Mouse (Mus musculus) MEL (cell line): Measurements from ENCODE around the gene Cyp51. TPM values are rescaled to one million over a fixed set of nuclear protein-coding genes. Genes with fewer than 3 reads are reported as not detected.

Experiments
- DNase-seq: peaks from one replicate; pipeline ENCODE4 v3.0.0; 2011; ENCODE audit warnings: low read depth, low spot score
- H3K27ac ChIP-seq: 2 replicates; pipeline ENCODE4 v1.5.1; 2012; ENCODE audit warnings: low read depth, mild to moderate bottlenecking, control low read depth, low read length, moderate library complexity; ENCODE audit not compliant: control insufficient read depth
- H3K27me3 ChIP-seq, 2 experiments: fragments of 150-350 bp in 1 of 2; sonication (generic) in 1 of 2; 2 replicates each; pipeline ENCODE4 v1.6.1; 2012; ENCODE audit warnings: low read length in 2 of 2, mild to moderate bottlenecking in 2 of 2, improper control_type of control experiment in 1 of 2, moderate library complexity in 1 of 2; ENCODE audit not compliant: insufficient read depth in 2 of 2, control insufficient read depth in 1 of 2
- H3K36me3 ChIP-seq, 2 experiments: 2 replicates each; pipeline ENCODE4 v1.6.1; 2012 to 2014; ENCODE audit warnings: low read length in 2 of 2, improper control_type of control experiment in 1 of 2, inconsistent platforms in 1 of 2, mild to moderate bottlenecking in 1 of 2; ENCODE audit not compliant: insufficient read depth in 2 of 2, control insufficient read depth in 1 of 2
- H3K4me1 ChIP-seq, 2 experiments: fragments of 150-350 bp in 1 of 2; sonication (generic) in 1 of 2; 2 replicates each; pipeline ENCODE4 v1.6.1; 2012; ENCODE audit warnings: low read length in 2 of 2, improper control_type of control experiment in 1 of 2, mild to moderate bottlenecking in 1 of 2; ENCODE audit not compliant: insufficient read depth in 2 of 2, control insufficient read depth in 1 of 2
- H3K4me3 ChIP-seq, 2 experiments: fragments of 150-350 bp in 1 of 2; sonication (generic) in 1 of 2; 2 replicates each; pipeline ENCODE4 v1.5.1; 2012; ENCODE audit warnings: low read depth in 2 of 2, low read length in 2 of 2, mild to moderate bottlenecking in 2 of 2, moderate library complexity in 2 of 2, control low read depth in 1 of 2, improper control_type of control experiment in 1 of 2; ENCODE audit not compliant: control insufficient read depth in 1 of 2, insufficient read depth in 1 of 2
- H3K79me2 ChIP-seq: 2 replicates; pipeline ENCODE4 v1.6.1; 2012; ENCODE audit warnings: mild to moderate bottlenecking, low read length, moderate library complexity; ENCODE audit not compliant: control insufficient read depth, poor library complexity, insufficient read depth
- H3K9ac ChIP-seq: 2 replicates; pipeline ENCODE4 v1.6.1; 2012; ENCODE audit warnings: low read depth, mild to moderate bottlenecking, control low read depth, low read length, moderate library complexity; ENCODE audit not compliant: control insufficient read depth, poor library complexity, severe bottlenecking
- H3K9me3 ChIP-seq: fragments of 150-350 bp; sonication (generic); replicated peaks from 2 replicates; pipeline ENCODE4 v1.6.1; 2012; ENCODE audit warnings: mild to moderate bottlenecking, low read length, improper control_type of control experiment, moderate library complexity; ENCODE audit not compliant: insufficient read depth
- CTCF ChIP-seq, 3 experiments: IDR thresholded peaks in 2 of 3; conservative IDR thresholded peaks in 1 of 3; 2 replicates each; pipeline ENCODE4 v1.5.1; 2011 to 2012; ENCODE audit warnings: low read length in 3 of 3, low read depth in 2 of 3, mild to moderate bottlenecking in 2 of 3, improper control_type of control experiment in 1 of 3, inconsistent platforms in 1 of 3, mixed read lengths in 1 of 3, moderate library complexity in 1 of 3; ENCODE audit not compliant: control insufficient read depth in 1 of 3, insufficient read depth in 1 of 3, poor library complexity in 1 of 3, severe bottlenecking in 1 of 3
- ETS1 ChIP-seq: IDR thresholded peaks from 2 replicates; pipeline ENCODE4 v1.6.1; 2012; ENCODE audit warnings: low read depth, mild to moderate bottlenecking, inconsistent platforms, low read length, improper control_type of control experiment, moderate library complexity
- HCFC1 ChIP-seq: IDR thresholded peaks from 2 replicates; pipeline ENCODE4 v1.6.1; 2012; ENCODE audit warnings: low read depth, mild to moderate bottlenecking, inconsistent platforms, low read length, improper control_type of control experiment, moderate library complexity
- KAT2A ChIP-seq: conservative IDR thresholded peaks from 2 replicates; pipeline ENCODE4 v1.6.1; 2012; ENCODE audit warnings: low read depth, low read length, improper control_type of control experiment, inconsistent platforms
- MAFK ChIP-seq: IDR thresholded peaks from 2 replicates; pipeline ENCODE4 v1.6.1; 2011; ENCODE audit warnings: low read depth, mild to moderate bottlenecking, low read length, improper control_type of control experiment, borderline replicate concordance
- MAX ChIP-seq: IDR thresholded peaks from 2 replicates; pipeline ENCODE4 v1.6.1; 2011; ENCODE audit warnings: low read length, improper control_type of control experiment
- MAZ ChIP-seq: IDR thresholded peaks from 2 replicates; pipeline ENCODE4 v1.6.1; 2012; ENCODE audit warnings: low read depth, mild to moderate bottlenecking, inconsistent platforms, low read length, improper control_type of control experiment
- MEF2A ChIP-seq: IDR thresholded peaks from 2 replicates; pipeline ENCODE4 v1.6.1; 2014; ENCODE audit warnings: low read depth, mild to moderate bottlenecking, inconsistent platforms, low read length, improper control_type of control experiment; ENCODE audit not compliant: poor library complexity, insufficient replicate concordance, severe bottlenecking; ENCODE audit errors: extremely low read depth
- MYB ChIP-seq: IDR thresholded peaks from 2 replicates; pipeline ENCODE4 v1.6.1; 2011; ENCODE audit warnings: mild to moderate bottlenecking, low read depth, low read length, improper control_type of control experiment
- MYC ChIP-seq: IDR thresholded peaks from 2 replicates; pipeline ENCODE4 v1.6.1; 2011; ENCODE audit warnings: low read depth, mild to moderate bottlenecking, low read length, improper control_type of control experiment, moderate library complexity
- NRF1 ChIP-seq: IDR thresholded peaks from 2 replicates; pipeline ENCODE4 v1.6.1; 2014; ENCODE audit warnings: low read depth, mild to moderate bottlenecking, inconsistent platforms, low read length, improper control_type of control experiment, moderate library complexity; ENCODE audit not compliant: poor library complexity, insufficient read depth, severe bottlenecking
- POLR2A ChIP-seq, 2 experiments: IDR thresholded peaks; 2 replicates each; pipeline ENCODE4 v1.6.1; 2011 to 2012; ENCODE audit warnings: low read length in 2 of 2, mild to moderate bottlenecking in 2 of 2, control low read depth in 1 of 2, improper control_type of control experiment in 1 of 2, low read depth in 1 of 2, moderate library complexity in 1 of 2; ENCODE audit not compliant: control insufficient read depth in 1 of 2, insufficient read depth in 1 of 2, poor library complexity in 1 of 2
- POLR2AphosphoS5 ChIP-seq: IDR thresholded peaks from 2 replicates; pipeline ENCODE4 v1.6.1; 2012; ENCODE audit warnings: low read depth, borderline replicate concordance, mild to moderate bottlenecking, inconsistent platforms, low read length, moderate library complexity, mixed read lengths
- RAD21 ChIP-seq: IDR thresholded peaks from 2 replicates; pipeline ENCODE4 v1.6.1; 2011; ENCODE audit warnings: mild to moderate bottlenecking, low read depth, low read length, improper control_type of control experiment
- RCOR1 ChIP-seq: IDR thresholded peaks from 2 replicates; pipeline ENCODE4 v1.6.1; 2012; ENCODE audit warnings: low read depth, mild to moderate bottlenecking, inconsistent platforms, low read length, improper control_type of control experiment
- SIN3A ChIP-seq: IDR thresholded peaks from 2 replicates; pipeline ENCODE4 v1.6.1; 2012; ENCODE audit warnings: low read length, improper control_type of control experiment, inconsistent platforms
- TAL1 ChIP-seq: IDR thresholded peaks from 2 replicates; pipeline ENCODE4 v1.6.1; 2012; ENCODE audit warnings: mild to moderate bottlenecking, inconsistent platforms, low read length, moderate library complexity, mixed read lengths
- TBP ChIP-seq: IDR thresholded peaks from 2 replicates; pipeline ENCODE4 v1.8.0; 2011; ENCODE audit warnings: low read depth, low read length, improper control_type of control experiment
- TCF12 ChIP-seq: IDR thresholded peaks from 2 replicates; pipeline ENCODE4 v1.6.1; 2014; ENCODE audit warnings: low read depth, mild to moderate bottlenecking, inconsistent platforms, low read length, improper control_type of control experiment, moderate library complexity
- USF1 ChIP-seq: IDR thresholded peaks from 2 replicates; pipeline ENCODE4 v1.6.1; 2014; ENCODE audit warnings: low read depth, mild to moderate bottlenecking, inconsistent platforms, low read length, improper control_type of control experiment, moderate library complexity
- ZC3H11A ChIP-seq: IDR thresholded peaks from 2 replicates; pipeline ENCODE4 v1.6.1; 2012; ENCODE audit warnings: low read depth, mild to moderate bottlenecking, inconsistent platforms, low read length, improper control_type of control experiment
- ZMIZ1 ChIP-seq: IDR thresholded peaks from 2 replicates; pipeline ENCODE4 v1.6.1; 2012; ENCODE audit warnings: low read depth, mild to moderate bottlenecking, inconsistent platforms, low read length, improper control_type of control experiment, moderate library complexity
- polyA plus RNA-seq, 2 experiments: library from polyadenylated mRNA; stranded (reverse) in 1 of 2; unstranded in 1 of 2; fragments of >175 nt in 1 of 2; fragments of >200 nt in 1 of 2; gene quantifications; 2 replicates each; pipeline versions ENCODE4 v1.2.1 to v1.2.4; 2012; ENCODE audit warnings: low replicate concordance in 2 of 2, low read depth in 1 of 2; ENCODE audit not compliant: insufficient read length in 2 of 2, insufficient read depth in 1 of 2, missing spikeins in 1 of 2
- total RNA-seq: library from RNA; depleted of rRNA; stranded (reverse); fragments of 300-350 nt; gene quantifications from 2 replicates; pipeline ENCODE4 v1.2.3, GENCODE M21; 2012

Cyp51 gene
- total and polyA plus RNA-seq, 3 experiments: 39.0 to 54.7 TPM; not detected in 1

- no peak overlapping the region for H3K27ac ChIP-seq
- H3K79me2 ChIP-seq: no peaks in the 10 kb centered on the region
- no peaks in the 10 kb centered on the region; a peak in 2 of 4 replicates for H3K36me3 ChIP-seq
- H3K9me3 ChIP-seq: no peaks in the 10 kb centered on the region
- TF ChIP-seq TCF12 (no peak), RCOR1 (no peak), TBP (no peak), SIN3A (no peak), MAZ (no peak), MAFK (no peak), ETS1 (no peak), MAX (no peak), CTCF (IDR thresholded peaks at IDR 0.05 in 2 of 3, conservative IDR thresholded peaks at IDR 0.05 in 1 of 3; ENCODE audit: control insufficient read depth in 1 of 3, insufficient read depth in 1 of 3, low read depth in 2 of 3, low read length in 3 of 3, poor library complexity in 1 of 3, severe bottlenecking in 1 of 3) (no peak), HCFC1 (no peak), ZMIZ1 (no peak), TAL1 (no peak), POLR2A (IDR thresholded peaks at IDR 0.05; ENCODE audit: control insufficient read depth in 1 of 2, insufficient read depth in 1 of 2, low read depth in 1 of 2, low read length in 2 of 2, poor library complexity in 1 of 2) (no peak), NRF1 (no peak), MYC (no peak), USF1 (no peak), ZC3H11A (no peak), KAT2A (no peak), MYB (no peak), MEF2A (no peak)
- H3K4me3 ChIP-seq: no peak overlapping the region
- no peaks in the 10 kb centered on the region for H3K4me1 ChIP-seq
- no peak for DNase-seq
- no peaks in the 10 kb centered on the region for H3K27me3 ChIP-seq
- no peak overlapping the region for H3K9ac ChIP-seq
Measured at GRCm38 (mm10) chr5:4067203-4067602, 37.3 kb downstream of the Cyp51 start.

- Histone ChIP-seq H3K4me1 (no peaks in the 10 kb centered on the region), H3K9ac (no peak overlapping the region), H3K27ac (no peak overlapping the region), H3K36me3 (no peaks in the 10 kb centered on the region; a peak in 2 of 4 replicates), H3K27me3 (no peaks in the 10 kb centered on the region), H3K4me3 (no peak overlapping the region), H3K79me2 (no peaks in the 10 kb centered on the region), H3K9me3 (no peaks in the 10 kb centered on the region)
- no peak for DNase-seq
- TF ChIP-seq POLR2AphosphoS5: peak; percentile 32; the same call in 1 of the 2 replicates
- no peak for TF ChIP-seq RAD21
Measured at GRCm38 (mm10) chr5:4066476-4067115, 38.0 kb downstream of the Cyp51 start.
